Mouse (Mus musculus) liver, embryonic 14.5 days (tissue): ENCODE results near the gene Fsd2.

ENCODE experiments used
- CTCF ChIP-seq: IDR thresholded peaks from 2 replicates; pipeline ENCODE4 v1.5.1; 2016; ENCODE audit warnings: antibody characterized with exemption, low read depth, control low read depth
- EP300 ChIP-seq: IDR thresholded peaks from 2 replicates; pipeline ENCODE4 v1.6.1; 2016; ENCODE audit warnings: antibody characterized with exemption, low read depth

GRCm38 (mm10) chr7:81489649-81490048 lies 77.1 kb downstream of the Fsd2 start:
- TF ChIP-seq CTCF, result no peak
- TF ChIP-seq EP300, result no peak
